Mouse (Mus musculus) CD4-positive, CD25-positive, alpha-beta regulatory T cell, adult 4 months (primary cell): ENCODE results near the gene Ptprd. TPM values are rescaled to one million over a fixed set of nuclear protein-coding genes. Genes with fewer than 3 reads are reported as not detected.

Source experiments
- ATAC-seq: one replicate; pipeline ENCODE4 v1.8.0; 2017
- polyA plus RNA-seq, 2 experiments: library from polyadenylated mRNA; unstranded; fragments of 100-300 nt; shearing (Covaris generic); gene quantifications; one replicate each; pipeline ENCODE4 v1.2.1; 2017

The Ptprd gene
- polyA plus RNA-seq, 2 experiments from 2014 or later: 0.39 TPM; not detected in 1

- no peak for ATAC-seq
These were observed 1841.5 kb downstream of the Ptprd start for GRCm38 (mm10) chr4:76370041-76370880.

GRCm38 (mm10) chr4:76369101-76369500 is 1842.7 kb downstream of the Ptprd start:
- ATAC-seq: no peak

- no peak for ATAC-seq
These were observed 1843.5 kb downstream of the Ptprd start for GRCm38 (mm10) chr4:76368291-76368690.

DNA sequence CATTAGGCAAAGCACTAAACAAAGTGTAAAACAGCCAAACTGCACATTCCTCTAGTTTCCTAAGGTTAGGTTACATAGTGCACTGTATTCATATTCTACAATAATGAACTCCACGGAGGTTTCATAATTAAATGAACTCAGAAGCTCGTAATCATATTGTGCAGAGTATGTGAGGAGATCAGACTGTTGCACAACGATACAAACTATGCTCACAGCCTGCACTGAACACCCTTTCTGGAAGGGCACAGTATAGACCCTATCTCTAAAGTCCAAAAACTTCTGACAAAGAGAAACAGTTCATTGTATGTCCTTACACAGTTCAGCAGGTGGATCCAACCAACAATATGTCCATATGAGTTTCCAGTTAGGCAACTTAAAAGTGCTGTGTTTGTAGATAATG is 1844.5 kb downstream of the Ptprd start:
- no peak for ATAC-seq

GRCm38 (mm10) chr4:76365871-76366270 is 1845.9 kb downstream of the Ptprd start:
- ATAC-seq: no peak

GRCm38 (mm10) chr4:76361546-76361945 is 1850.2 kb downstream of the Ptprd start:
- ATAC-seq: no peak

GRCm38 (mm10) chr4:76354167-76354566 is 1857.6 kb downstream of the Ptprd start:
- ATAC-seq: no peak

DNA sequence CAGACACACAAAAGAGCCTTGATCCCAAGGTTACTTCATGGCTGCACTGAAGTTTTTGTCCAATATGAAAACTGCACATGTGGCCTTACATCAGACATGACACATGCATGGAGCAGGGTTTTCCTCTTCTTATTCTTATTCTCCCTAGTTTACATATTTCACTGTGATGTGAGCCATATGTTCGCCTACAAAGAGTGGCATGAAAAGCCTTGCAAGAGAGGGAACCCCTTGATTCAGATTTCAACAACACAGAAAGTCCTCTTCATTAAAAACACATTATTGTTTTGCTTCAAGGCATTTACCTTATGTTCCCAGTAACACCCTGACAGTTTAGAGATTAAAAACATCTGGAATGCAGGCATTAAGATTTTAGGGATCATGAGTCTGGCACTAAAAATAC is 1859.3 kb downstream of the Ptprd start:
- ATAC-seq: no peak

- no peak for ATAC-seq
These were observed 1860.4 kb downstream of the Ptprd start for GRCm38 (mm10) chr4:76351201-76351979.

DNA sequence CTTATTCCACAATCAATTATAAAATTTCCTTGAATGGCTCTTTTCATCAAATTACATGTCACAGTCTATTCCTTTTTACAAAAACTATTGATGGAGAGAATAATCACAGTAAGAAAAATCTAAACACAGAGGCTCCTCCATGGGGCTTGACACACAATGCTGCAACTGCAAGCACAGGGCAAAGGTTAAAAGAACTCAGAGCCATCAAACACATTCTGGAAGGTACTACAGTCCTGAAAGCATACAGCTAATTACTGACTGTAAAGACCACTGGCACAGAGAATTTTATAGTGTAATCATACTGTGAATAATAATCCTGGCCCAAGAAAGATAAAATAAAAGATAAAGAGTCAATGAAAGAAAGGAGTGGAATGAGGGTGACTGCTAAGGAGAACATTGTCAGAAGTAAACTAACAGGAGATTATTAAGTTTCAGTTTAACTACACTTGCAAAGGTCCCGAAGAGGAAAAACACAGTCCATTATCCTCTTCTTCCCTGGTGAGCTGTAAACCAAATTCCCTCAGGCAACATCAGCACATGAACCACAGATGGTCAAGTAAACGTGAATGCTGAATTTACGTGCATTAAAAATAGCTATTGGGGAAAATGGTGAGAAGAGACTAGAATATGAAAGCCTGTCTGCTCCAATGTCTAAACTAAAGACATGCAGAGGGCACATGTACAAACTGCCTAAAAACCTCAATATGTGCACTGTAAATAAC is 1861.4 kb downstream of the Ptprd start:
- no peak for ATAC-seq

GRCm38 (mm10) chr4:76344059-76344458 is 1867.7 kb downstream of the Ptprd start:
- no peak for ATAC-seq

DNA sequence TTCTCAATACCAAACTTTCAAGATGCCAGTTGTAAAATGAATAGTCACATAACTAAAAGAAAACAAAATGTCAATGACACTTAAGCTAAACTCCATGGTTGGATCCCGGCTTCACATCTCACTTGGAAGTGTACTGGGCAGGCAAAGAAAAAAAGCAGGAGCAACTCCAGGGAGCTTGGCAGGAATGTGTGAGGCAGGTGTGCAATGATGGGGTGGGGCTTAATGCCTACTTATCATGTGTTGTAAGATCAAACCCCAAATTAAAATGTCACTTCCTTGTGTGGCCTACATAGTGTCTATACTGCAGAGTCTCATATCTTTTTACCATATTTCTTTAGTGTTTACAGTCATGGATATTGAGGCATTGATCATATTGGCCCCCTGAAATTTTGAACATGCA is 1873.8 kb downstream of the Ptprd start:
- ATAC-seq: no peak

GRCm38 (mm10) chr4:76327346-76327745 is 1884.4 kb downstream of the Ptprd start:
- ATAC-seq: no peak

DNA sequence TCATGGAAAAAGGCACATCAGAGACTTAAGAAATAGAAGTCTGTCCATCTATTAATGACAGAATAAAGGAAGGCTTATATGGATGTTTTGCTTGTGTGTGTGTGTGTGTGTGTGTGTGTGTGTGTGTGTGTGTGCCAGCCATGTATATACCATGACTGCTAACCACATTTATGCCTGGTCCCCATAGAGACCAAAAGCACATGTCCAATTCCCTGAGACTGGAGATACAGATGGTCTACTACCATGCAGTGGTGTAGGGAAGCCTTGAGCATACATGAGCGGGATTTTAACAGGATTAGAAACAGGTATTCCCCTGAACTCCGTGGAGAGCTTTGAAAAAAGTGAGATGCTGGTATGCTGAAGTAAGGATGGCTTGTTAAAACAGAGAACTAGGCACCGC is 1886.1 kb downstream of the Ptprd start:
- ATAC-seq: no peak

DNA sequence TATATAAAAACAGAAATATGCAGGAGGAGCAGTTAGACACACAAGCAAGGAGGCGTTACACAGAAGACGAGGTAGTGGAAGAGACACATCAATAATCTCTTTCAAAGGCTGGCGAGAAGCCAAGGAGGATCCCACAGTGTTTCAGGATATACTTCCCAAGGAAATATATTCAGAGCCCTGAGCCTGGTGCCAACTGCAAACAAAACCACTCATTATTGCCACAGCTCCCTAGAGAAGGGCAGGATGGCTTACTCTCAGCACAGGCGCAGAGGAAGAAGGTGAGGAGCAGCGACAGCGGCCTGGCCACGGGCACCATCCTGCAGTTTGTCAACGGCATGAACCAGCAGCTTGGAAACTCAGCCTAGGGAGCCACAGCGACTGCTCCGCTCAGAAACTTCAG is 1886.8 kb downstream of the Ptprd start:
- ATAC-seq: no peak

GRCm38 (mm10) chr4:76324509-76324908 is 1887.3 kb downstream of the Ptprd start:
- ATAC-seq: no peak

DNA sequence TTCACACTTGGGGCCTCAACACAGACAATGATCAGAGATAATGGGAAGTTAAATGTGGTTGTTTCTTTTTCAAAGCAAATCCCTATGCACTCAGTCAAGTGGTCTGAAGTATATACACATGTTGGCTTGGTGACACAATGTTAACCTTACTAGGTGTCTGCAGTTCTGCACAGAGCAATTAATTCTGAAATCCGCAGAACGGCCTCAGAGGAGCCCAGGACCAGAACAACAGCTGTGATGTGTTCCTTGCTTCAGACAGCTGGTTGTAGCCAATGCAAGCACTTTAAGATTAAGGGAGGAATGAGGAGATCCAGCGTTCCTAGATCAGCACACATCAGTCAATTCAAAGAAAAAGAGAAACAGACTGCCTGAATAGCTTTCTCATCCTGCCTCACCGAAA is 1891.9 kb downstream of the Ptprd start:
- no peak for ATAC-seq

GRCm38 (mm10) chr4:76315977-76316376 is 1895.8 kb downstream of the Ptprd start:
- no peak for ATAC-seq

GRCm38 (mm10) chr4:76313749-76314148 is 1898.0 kb downstream of the Ptprd start:
- no peak for ATAC-seq

- ATAC-seq: no peak
These were observed 1899.2 kb downstream of the Ptprd start for GRCm38 (mm10) chr4:76312593-76312992.

DNA sequence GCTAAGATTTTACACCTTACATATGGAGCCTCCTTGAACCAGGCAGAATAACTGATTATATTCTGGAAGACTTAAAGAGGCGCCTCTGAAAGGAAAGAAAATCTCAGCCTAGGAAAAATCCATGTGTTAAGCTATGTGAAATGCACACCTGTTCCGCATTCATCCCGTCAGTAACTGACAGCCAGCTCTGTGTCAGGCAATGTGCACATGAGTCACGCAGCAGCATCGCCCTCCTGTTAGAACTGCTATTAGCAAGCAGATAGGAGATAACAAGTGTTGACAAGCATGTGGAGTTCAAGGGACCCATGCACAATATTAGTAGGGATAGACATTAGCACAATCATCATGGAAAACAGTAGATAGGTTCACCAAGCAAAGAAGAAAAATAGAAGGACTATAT is 1905.8 kb downstream of the Ptprd start:
- ATAC-seq: no peak

GRCm38 (mm10) chr4:76297375-76297774 is 1914.4 kb downstream of the Ptprd start:
- ATAC-seq: no peak

DNA sequence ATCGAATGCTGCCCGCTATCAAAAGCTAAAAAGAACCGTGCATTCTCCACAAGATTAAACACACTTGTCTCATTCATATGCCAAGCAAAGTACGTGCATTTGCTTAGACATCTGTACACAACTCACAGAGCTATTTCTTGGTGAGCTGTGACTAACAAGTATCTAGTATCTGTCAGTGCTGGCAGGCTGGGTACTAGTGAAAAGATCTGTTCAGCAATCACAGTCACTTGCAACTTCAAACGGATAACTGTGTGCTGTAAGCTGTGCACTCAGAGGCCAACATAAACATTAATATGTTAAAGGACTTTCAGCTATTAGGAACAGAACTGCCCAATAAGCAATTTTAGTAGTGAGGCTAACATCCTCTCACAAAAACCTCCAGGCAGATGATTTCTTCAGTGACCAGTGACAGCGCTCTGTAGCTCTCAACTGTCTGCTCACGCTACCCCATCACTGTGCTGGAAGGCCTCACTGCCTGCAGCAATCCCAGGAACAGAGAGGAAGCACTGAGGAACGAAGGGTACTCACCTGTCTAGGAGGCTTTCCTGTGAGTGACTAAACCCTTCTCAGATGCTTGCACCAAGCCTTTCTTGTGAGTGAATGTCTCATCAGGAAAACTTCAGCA is 1918.9 kb downstream of the Ptprd start:
- no peak for ATAC-seq
